Mouse (Mus musculus): ENCODE measurements at regions not wholly inside any gene's neighbourhood (a gene's known extent, or its start where the extent isn't known, plus 50 kb on each side); places are given as distances from the start of the nearest gene placed in this dataset.
"Not testable (repeated sequence)": the region's sequence is repeated elsewhere in the genome, so short reads cannot be mapped to it uniquely, and the experiment has no call there.

DNA sequence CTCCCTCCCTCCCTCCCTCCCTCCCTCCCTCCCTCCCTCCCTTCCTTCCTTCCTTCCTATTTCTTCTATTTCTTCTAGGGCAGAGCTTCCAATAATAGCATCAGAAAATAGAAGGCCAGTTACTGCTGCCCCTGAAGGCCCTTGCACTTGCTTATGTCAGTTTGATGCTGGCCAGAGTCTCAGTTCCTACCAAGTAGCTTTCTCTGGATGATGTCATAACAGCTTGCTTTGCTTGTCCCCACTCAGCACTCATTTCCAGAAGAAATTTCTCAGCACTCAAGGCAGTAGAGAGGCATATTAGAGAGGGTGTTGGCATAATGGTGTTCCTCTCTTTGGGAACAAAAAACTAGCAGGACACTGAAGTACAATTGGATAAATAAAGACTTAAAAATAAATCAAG is 811.6 kb upstream of the 4930444P10Rik start:
- H3K4me1 ChIP-seq (ENCODE audit: control insufficient read depth, insufficient read depth, low read length): no peaks in the 10 kb centered on the region

DNA sequence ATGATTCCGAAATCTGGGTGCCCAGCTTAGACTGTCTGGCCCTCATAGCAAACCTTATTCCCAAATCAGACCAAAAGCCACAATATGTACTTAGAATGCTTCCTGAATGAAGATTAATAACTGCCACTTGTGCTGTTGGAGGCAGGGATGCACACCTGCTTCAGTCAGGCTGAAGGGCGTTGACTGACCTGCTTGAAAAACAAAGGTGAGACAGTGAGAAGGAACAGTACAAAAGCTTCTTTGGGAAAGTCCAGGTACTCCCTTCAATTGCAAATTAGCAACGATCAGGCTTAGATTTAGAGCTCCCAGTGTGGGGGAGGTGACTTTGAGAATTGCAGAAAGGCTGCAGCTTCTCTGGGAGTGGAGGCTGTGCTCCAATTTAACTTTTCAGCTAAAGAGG is 775.3 kb upstream of the 4930444P10Rik start:
- H3K4me1 ChIP-seq (ENCODE audit: control insufficient read depth, insufficient read depth, low read length); H3K27ac ChIP-seq (ENCODE audit: insufficient read depth, low read length); H3K4me3 ChIP-seq (ENCODE audit: insufficient read depth, low read length): not testable (repeated sequence)

More for the DNA sequence above, 811.6 kb upstream of the 4930444P10Rik start:
- no peak overlapping the region for H3K4me3 ChIP-seq (ENCODE audit: insufficient read depth, low read length)
- H3K27ac ChIP-seq (ENCODE audit: insufficient read depth, low read length): no peak overlapping the region
- TF ChIP-seq POLR2A (IDR thresholded peaks at IDR 0.05; ENCODE audit: low read depth, low read length): no peak
- no peak for TF ChIP-seq CTCF (IDR thresholded peaks at IDR 0.05; ENCODE audit: borderline replicate concordance, insufficient read depth, low read length)

DNA sequence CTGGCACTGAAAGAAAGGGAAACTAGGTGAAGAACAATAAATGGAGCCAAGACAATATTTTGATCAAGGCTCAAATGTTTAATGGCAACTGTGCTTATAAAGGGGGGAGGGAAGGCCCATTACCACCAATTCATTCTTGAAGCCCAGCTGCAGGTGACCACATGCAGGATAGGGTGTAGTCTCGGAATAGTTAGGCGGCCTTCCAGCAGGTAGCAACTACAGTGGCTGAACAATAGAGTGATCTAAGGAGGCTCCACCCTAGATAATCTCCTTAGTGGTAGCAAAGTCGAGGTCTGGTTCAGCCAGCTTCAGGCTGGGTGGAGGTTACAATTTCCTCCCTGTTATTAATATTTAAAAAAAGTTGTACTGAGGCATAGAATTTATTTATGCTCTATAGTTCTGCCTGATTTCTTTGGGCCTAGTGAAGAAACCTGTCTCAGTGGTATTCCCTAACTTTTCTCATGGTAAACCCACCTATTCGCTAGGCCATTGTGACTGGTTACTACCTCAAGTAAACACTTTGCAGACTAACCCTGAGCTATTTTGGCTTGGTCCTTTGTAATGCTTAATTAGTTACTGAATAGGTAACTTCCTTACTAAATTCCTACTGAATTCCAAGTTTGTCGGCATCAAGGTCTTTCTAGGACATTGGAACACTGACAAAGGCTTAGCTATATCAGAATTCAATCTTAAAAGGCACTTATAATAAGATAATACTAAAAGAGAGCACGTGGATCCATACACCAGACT is 774.1 kb upstream of the 4930444P10Rik start:
- H3K4me3 ChIP-seq (ENCODE audit: insufficient read depth, low read length); H3K4me1 ChIP-seq (ENCODE audit: control insufficient read depth, insufficient read depth, low read length); H3K27ac ChIP-seq (ENCODE audit: insufficient read depth, low read length): not testable (repeated sequence)

DNA sequence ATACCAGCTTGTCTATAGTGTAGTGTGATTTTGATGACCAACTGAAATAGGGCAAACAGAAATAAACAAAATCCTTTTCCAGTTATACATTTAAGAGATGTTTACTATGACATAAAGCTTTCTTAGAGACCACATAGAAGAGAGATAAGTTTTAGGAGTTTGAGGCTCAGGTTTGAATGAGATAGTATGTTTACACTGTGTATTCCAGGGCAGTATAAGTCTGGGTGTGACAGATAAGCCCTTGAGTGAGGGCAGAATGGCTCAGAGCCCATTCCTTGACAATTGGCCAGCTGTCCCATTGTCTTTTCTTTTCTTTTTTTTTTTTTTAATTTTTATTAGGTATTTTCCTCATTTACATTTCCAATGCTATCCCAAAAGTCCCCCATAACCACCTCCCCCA is 744.0 kb upstream of the 4930444P10Rik start:
- TF ChIP-seq CTCF (IDR thresholded peaks at IDR 0.05; ENCODE audit: borderline replicate concordance, insufficient read depth, low read length): no peak
- TF ChIP-seq POLR2A (IDR thresholded peaks at IDR 0.05; ENCODE audit: low read depth, low read length): no peak
- Histone ChIP-seq H3K4me3 (ENCODE audit: insufficient read depth, low read length) (no peak overlapping the region), H3K27ac (ENCODE audit: insufficient read depth, low read length) (no peak overlapping the region), H3K4me1 (ENCODE audit: control insufficient read depth, insufficient read depth, low read length) (no peaks in the 10 kb centered on the region)

DNA sequence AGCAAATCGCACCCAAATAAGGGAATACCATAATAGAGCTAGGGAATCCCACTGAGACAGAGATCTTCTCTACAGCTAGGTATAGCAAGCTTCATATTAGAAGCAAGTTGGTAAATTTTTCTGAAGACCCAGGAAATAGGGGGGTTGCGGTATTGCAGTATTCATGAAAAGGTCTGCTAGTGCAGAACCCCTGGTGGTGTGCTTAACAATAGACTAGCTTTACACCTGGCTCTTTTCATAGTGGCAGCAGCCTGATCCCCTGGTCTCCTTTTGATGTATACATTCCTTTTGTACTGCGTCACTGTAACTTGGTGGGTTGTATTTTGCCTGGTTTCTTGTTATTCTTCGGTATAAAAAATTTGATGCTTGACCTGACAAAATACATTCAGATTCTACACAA is 731.6 kb upstream of the 4930444P10Rik start:
- not testable (repeated sequence) for H3K4me3 ChIP-seq (ENCODE audit: insufficient read depth, low read length); H3K27ac ChIP-seq (ENCODE audit: insufficient read depth, low read length); H3K4me1 ChIP-seq (ENCODE audit: control insufficient read depth, insufficient read depth, low read length)

DNA sequence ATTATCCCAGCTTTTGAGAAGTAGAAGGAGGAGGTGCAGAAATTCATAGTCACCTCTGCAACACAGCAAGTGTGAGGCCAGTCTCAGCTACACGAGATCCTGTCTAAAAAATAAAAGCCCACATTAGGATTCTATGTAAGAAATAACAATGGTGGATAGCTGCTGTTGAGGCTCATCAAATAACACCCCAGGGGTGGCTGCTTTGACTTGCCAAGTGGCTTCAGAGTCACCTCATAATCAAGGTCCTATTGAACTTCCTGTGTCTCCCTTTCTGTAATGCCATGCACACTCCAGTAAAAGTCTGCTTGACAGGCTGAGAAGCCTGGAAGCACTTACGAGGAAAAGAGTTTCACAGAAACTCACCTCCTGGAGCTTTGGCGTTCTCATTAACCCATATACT is 730.9 kb upstream of the 4930444P10Rik start:
- H3K4me3 ChIP-seq (ENCODE audit: insufficient read depth, low read length): no peak overlapping the region
- no peak for TF ChIP-seq CTCF (IDR thresholded peaks at IDR 0.05; ENCODE audit: borderline replicate concordance, insufficient read depth, low read length)
- TF ChIP-seq POLR2A (IDR thresholded peaks at IDR 0.05; ENCODE audit: low read depth, low read length): no peak
- no peak overlapping the region for H3K27ac ChIP-seq (ENCODE audit: insufficient read depth, low read length)

DNA sequence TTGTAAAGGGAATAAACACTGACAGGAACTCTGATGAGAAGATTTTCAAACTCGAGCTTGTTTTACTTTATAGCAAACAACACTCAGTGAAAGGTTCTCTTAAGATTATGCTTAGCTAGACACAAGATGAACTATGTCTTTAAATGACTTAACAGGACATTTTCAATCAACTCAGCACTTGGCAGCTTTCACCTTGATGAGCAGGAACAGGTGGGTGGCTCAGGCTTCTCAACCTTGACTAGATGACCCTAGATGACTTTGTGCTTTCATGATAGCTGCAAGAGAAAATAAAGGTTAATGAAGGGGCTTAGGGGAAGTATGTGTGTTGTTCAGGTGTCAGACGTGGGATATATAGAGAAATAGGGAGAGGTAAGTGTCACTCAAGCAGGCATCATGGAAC is 728.1 kb upstream of the 4930444P10Rik start:
- Histone ChIP-seq H3K27ac (ENCODE audit: insufficient read depth, low read length) (no peak overlapping the region), H3K4me3 (ENCODE audit: insufficient read depth, low read length) (no peak overlapping the region), H3K4me1 (ENCODE audit: control insufficient read depth, insufficient read depth, low read length) (no peaks in the 10 kb centered on the region)
- TF ChIP-seq CTCF (IDR thresholded peaks at IDR 0.05; ENCODE audit: borderline replicate concordance, insufficient read depth, low read length) (no peak), POLR2A (IDR thresholded peaks at IDR 0.05; ENCODE audit: low read depth, low read length) (no peak)

More for the DNA sequence above, 730.9 kb upstream of the 4930444P10Rik start:
- no peaks in the 10 kb centered on the region for H3K4me1 ChIP-seq (ENCODE audit: control insufficient read depth, insufficient read depth, low read length)

DNA sequence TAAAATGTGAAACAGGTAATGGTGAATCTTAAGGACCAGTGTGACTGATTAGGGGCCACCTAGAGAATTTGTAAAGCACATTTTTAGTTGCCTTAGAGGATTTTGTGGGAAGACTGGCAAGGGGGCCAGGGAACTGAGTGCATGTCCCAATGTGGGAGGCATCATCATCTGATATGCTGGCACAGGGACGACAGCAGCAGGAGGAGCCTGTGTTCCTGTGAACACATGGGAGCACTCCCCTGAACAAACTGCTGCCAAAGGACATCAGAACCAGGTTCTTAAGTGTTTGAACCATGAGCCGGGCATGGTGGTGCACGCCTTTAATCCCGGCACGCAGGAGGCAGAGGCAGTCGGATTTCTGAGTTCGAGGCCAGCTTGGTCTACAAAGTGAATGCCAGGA is 723.4 kb upstream of the 4930444P10Rik start:
- Histone ChIP-seq H3K4me1 (ENCODE audit: control insufficient read depth, insufficient read depth, low read length) (no peaks in the 10 kb centered on the region), H3K27ac (ENCODE audit: insufficient read depth, low read length) (no peak overlapping the region), H3K4me3 (ENCODE audit: insufficient read depth, low read length) (no peak overlapping the region)
- TF ChIP-seq POLR2A (IDR thresholded peaks at IDR 0.05; ENCODE audit: low read depth, low read length): no peak
- TF ChIP-seq CTCF (IDR thresholded peaks at IDR 0.05; ENCODE audit: borderline replicate concordance, insufficient read depth, low read length): no peak

DNA sequence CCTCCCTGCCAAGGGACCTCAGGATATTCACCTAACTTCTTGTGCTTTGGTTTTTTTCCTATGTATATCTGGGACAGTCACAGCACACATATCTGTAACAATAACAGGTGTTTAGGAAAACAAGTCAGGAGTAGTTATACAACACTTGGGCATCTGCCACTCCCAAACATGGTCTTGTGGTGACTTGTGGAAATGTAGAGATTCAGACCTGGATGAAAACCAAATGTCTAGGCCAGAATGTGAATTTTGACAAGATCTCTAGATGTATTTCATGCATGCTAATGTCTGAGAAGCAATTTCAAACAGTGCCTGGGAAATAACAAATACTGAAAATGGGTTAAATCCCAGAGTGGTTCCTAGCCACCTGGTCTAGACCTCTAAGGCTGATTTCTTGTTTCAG is 722.6 kb upstream of the 4930444P10Rik start:
- H3K27ac ChIP-seq (ENCODE audit: insufficient read depth, low read length): no peak overlapping the region
- no peak overlapping the region for H3K4me3 ChIP-seq (ENCODE audit: insufficient read depth, low read length)
- H3K4me1 ChIP-seq (ENCODE audit: control insufficient read depth, insufficient read depth, low read length): no peaks in the 10 kb centered on the region
- TF ChIP-seq POLR2A (IDR thresholded peaks at IDR 0.05; ENCODE audit: low read depth, low read length): no peak
- TF ChIP-seq CTCF (IDR thresholded peaks at IDR 0.05; ENCODE audit: borderline replicate concordance, insufficient read depth, low read length): no peak

DNA sequence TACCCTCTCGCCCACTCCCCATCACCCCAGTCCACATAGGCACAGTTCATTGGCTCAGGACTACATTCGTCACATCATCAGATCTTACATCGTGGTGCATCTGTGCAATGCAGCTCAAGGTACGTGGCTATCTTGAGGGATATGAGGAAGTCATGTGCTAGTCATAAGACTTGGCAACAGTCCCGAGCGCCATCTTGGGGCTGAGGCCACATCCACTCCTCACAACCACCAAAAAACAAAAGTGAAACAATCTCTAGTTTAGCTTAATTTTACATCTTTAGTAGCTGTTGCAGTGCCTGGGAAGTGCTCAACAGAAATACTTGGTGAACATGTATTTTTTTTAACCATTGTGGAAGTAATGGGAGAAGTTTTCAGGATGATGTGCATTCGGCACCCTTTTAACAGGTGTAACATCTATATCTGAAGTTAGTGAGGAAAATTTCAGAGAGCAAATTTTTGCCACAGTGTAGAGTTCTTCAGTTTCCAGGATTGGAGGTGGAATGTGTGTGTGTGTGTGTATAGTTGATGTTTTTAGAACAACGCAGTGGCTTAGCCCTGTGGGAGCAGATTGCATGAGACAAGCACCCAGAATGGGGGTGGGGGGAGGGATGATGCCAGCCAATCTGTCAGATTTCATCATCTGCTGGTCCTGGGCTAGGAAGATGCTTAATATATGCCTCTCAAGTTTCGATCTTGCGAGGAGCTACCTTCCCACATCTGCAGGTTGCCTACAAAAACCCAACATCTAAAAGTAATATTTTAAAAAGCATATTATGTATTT is 716.4 kb upstream of the 4930444P10Rik start:
- TF ChIP-seq CTCF (IDR thresholded peaks at IDR 0.05; ENCODE audit: borderline replicate concordance, insufficient read depth, low read length) (no peak), POLR2A (IDR thresholded peaks at IDR 0.05; ENCODE audit: low read depth, low read length) (no peak)
- no peaks in the 10 kb centered on the region for H3K4me1 ChIP-seq (ENCODE audit: control insufficient read depth, insufficient read depth, low read length)
- no peak overlapping the region for H3K27ac ChIP-seq (ENCODE audit: insufficient read depth, low read length)
- no peak overlapping the region for H3K4me3 ChIP-seq (ENCODE audit: insufficient read depth, low read length)
